Mouse (Mus musculus): ENCODE measurements around the gene Tmbim1.
A peak's percentile ranks its signal among the peaks of the same experiment; 100 is the strongest.

- no peak for TF ChIP-seq RCOR1 (conservative IDR thresholded peaks at IDR 0.05; ENCODE audit: low read depth, low read length)
- TF ChIP-seq ELF1 (IDR thresholded peaks at IDR 0.05; ENCODE audit: low read depth, low read length), result 0 out of 2 replicates have a peak, but pooled peaks have one; percentile 27
- peak; percentile 87 for TF ChIP-seq POLR2A (IDR thresholded peaks at IDR 0.05; ENCODE audit: low read depth, low read length)
Observed at GRCm38 (mm10) chr1:74332241-74332763, 26.9 kb upstream of the Tmbim1 start.
